Mouse (Mus musculus) E14TG2a.4 (cell line): ENCODE results near the gene Plcb1.
A peak's percentile ranks its signal among the peaks of the same experiment; 100 is the strongest.

Experiments
- H3K27me3 ChIP-seq: 2 replicates; pipeline ENCODE4 v1.6.1; 2014; ENCODE audit warnings: low read length, control low read depth; ENCODE audit not compliant: insufficient read depth
- H3K36me3 ChIP-seq: 2 replicates; pipeline ENCODE4 v1.6.1; 2014; ENCODE audit warnings: low read length, control low read depth; ENCODE audit not compliant: insufficient read depth
- H3K4me1 ChIP-seq: replicated peaks from 2 replicates; pipeline ENCODE4 v1.6.1; 2014; ENCODE audit warnings: low read depth, low read length, control low read depth
- H3K4me3 ChIP-seq: replicated peaks from 2 replicates; pipeline ENCODE4 v1.5.1; 2014; ENCODE audit warnings: mild to moderate bottlenecking, low read length
- H3K9me3 ChIP-seq: 2 replicates; pipeline ENCODE4 v1.6.1; 2014; ENCODE audit warnings: low read length, control low read depth
- CTCF ChIP-seq: conservative IDR thresholded peaks from 2 replicates; pipeline ENCODE4 v1.5.1; 2014; ENCODE audit warnings: low read length
- NANOG ChIP-seq: IDR thresholded peaks from 2 replicates; pipeline ENCODE4 v1.6.1; 2014; ENCODE audit warnings: borderline replicate concordance, low read length, mixed read lengths
- POU5F1 ChIP-seq: IDR thresholded peaks from 2 replicates; pipeline ENCODE4 v1.6.1; 2014; ENCODE audit warnings: low read length, borderline replicate concordance

Plcb1 gene

GRCm38 (mm10) chr2:135411675-135412074, 625.8 kb downstream of the Plcb1 start:
- no peaks in the 10 kb centered on the region for H3K4me1 ChIP-seq
- H3K4me3 ChIP-seq = no peak overlapping the region
- H3K36me3 ChIP-seq = no peaks in the 10 kb centered on the region
- H3K27me3 ChIP-seq = no peaks in the 10 kb centered on the region
- no peaks in the 10 kb centered on the region for H3K9me3 ChIP-seq
- no peak for TF ChIP-seq POU5F1
- TF ChIP-seq CTCF = no peak
- TF ChIP-seq NANOG = no peak

GRCm38 (mm10) chr2:135415137-135415536, 629.3 kb downstream of the Plcb1 start:
- no peaks in the 10 kb centered on the region for H3K36me3 ChIP-seq
- no peaks in the 10 kb centered on the region for H3K9me3 ChIP-seq
- no peaks in the 10 kb centered on the region for H3K4me1 ChIP-seq
- TF ChIP-seq NANOG (no peak), POU5F1 (no peak), CTCF (no peak)
- H3K4me3 ChIP-seq = no peak overlapping the region
- no peaks in the 10 kb centered on the region for H3K27me3 ChIP-seq

- H3K27me3 ChIP-seq = no peaks in the 10 kb centered on the region
- no peaks in the 10 kb centered on the region for H3K9me3 ChIP-seq
- no peaks in the 10 kb centered on the region for H3K4me1 ChIP-seq
- TF ChIP-seq CTCF (no peak), NANOG (no peak), POU5F1 (no peak)
- H3K4me3 ChIP-seq = no peak overlapping the region
- no peaks in the 10 kb centered on the region for H3K36me3 ChIP-seq
Observed at GRCm38 (mm10) chr2:135419301-135419700, 633.4 kb downstream of the Plcb1 start.

GRCm38 (mm10) chr2:135434947-135435515, 649.2 kb downstream of the Plcb1 start:
- no peaks in the 10 kb centered on the region for H3K9me3 ChIP-seq
- H3K4me3 ChIP-seq = no peak overlapping the region
- peaks cover 5% of the 10 kb centered on the region for H3K4me1 ChIP-seq
- TF ChIP-seq POU5F1 (no peak), CTCF (no peak), NANOG (no peak)
- H3K27me3 ChIP-seq = no peaks in the 10 kb centered on the region
- H3K36me3 ChIP-seq = no peaks in the 10 kb centered on the region

- Histone ChIP-seq H3K36me3 (no peaks in the 10 kb centered on the region), H3K4me1 (peaks cover 17% of the 10 kb centered on the region), H3K27me3 (no peaks in the 10 kb centered on the region), H3K4me3 (no peak overlapping the region), H3K9me3 (no peaks in the 10 kb centered on the region)
- TF ChIP-seq CTCF = no peak
- no peak for TF ChIP-seq NANOG
- no peak for TF ChIP-seq POU5F1
Observed at GRCm38 (mm10) chr2:135439034-135439433, 653.2 kb downstream of the Plcb1 start.

- peaks cover 17% of the 10 kb centered on the region for H3K4me1 ChIP-seq
- TF ChIP-seq CTCF (peak; percentile 70), NANOG (no peak), POU5F1 (no peak)
- no peaks in the 10 kb centered on the region for H3K36me3 ChIP-seq
- no peak overlapping the region for H3K4me3 ChIP-seq
- no peaks in the 10 kb centered on the region for H3K27me3 ChIP-seq
- H3K9me3 ChIP-seq = no peaks in the 10 kb centered on the region
Observed at GRCm38 (mm10) chr2:135439546-135440517, 654.0 kb downstream of the Plcb1 start.

GRCm38 (mm10) chr2:135453581-135453980, 667.7 kb downstream of the Plcb1 start:
- H3K27me3 ChIP-seq = no peaks in the 10 kb centered on the region
- H3K9me3 ChIP-seq = no peaks in the 10 kb centered on the region
- TF ChIP-seq POU5F1 = no peak
- no peak for TF ChIP-seq NANOG
- TF ChIP-seq CTCF = no peak
- H3K36me3 ChIP-seq = no peaks in the 10 kb centered on the region
- no peaks in the 10 kb centered on the region for H3K4me1 ChIP-seq
- no peak overlapping the region for H3K4me3 ChIP-seq

GRCm38 (mm10) chr2:135454015-135454414, 668.1 kb downstream of the Plcb1 start:
- H3K4me3 ChIP-seq = no peak overlapping the region
- no peaks in the 10 kb centered on the region for H3K27me3 ChIP-seq
- TF ChIP-seq CTCF (no peak), POU5F1 (no peak), NANOG (no peak)
- no peaks in the 10 kb centered on the region for H3K4me1 ChIP-seq
- no peaks in the 10 kb centered on the region for H3K36me3 ChIP-seq
- H3K9me3 ChIP-seq = no peaks in the 10 kb centered on the region
